Comparison of ENCODE assay signal across 8 mouse cellular contexts in the genomic region with DNA sequence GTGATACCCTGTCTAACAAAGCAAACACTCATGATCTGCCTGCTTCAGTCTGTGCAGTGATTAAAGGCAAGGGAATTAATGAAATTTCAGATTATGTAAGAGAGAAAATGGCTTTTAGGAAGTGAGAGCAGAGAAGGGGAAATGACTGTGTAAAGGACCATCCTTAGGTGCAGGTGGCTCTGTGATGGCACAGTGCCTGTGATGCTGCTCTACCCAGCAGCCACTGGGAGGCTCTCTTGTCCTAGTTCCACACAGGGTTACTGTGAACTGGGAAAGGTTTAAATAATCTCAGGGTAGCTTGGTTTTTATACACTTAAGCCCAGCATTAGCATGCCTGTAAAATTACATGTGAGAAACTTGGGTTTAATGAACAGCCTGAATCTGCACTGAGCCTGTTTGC. TPM values are rescaled to one million over a fixed set of nuclear protein-coding genes. Genes with fewer than 3 reads are reported as not detected.
DNase-seq lines count a peak whose midpoint lies in the region; ATAC-seq and TF ChIP-seq lines count a peak whose summit lies in the region.

No protein-coding gene starts in this region.

- no peak overlapping the region for H3K4me2 ChIP-seq in embryonic facial prominence, embryonic 11.5 days (ENCODE audit: low read depth, low read length)
- H3K4me2 ChIP-seq in kidney, postnatal 0 days (ENCODE audit: low read length) = no peak overlapping the region

- no peak overlapping the region for H3K4me3 ChIP-seq in embryonic facial prominence, embryonic 11.5 days (ENCODE audit: low read depth, low read length)
- no peak overlapping the region for H3K4me3 ChIP-seq in embryonic facial prominence, embryonic 10.5 days
- H3K4me3 ChIP-seq in ES-E14 (ENCODE audit: insufficient read depth in 1 of 2, low read depth in 1 of 2, low read length in 2 of 2, poor library complexity in 1 of 2, severe bottlenecking in 1 of 2) = no peak overlapping the region
- H3K4me3 ChIP-seq in kidney, postnatal 0 days (replicated peaks; ENCODE audit: low read depth, low read length) = no peak overlapping the region

- H3K27ac ChIP-seq in embryonic facial prominence, embryonic 11.5 days (replicated peaks; ENCODE audit: low read depth, low read length) = no peak overlapping the region
- H3K27ac ChIP-seq in embryonic facial prominence, embryonic 10.5 days (replicated peaks) = no peak overlapping the region
- no peak overlapping the region for H3K27ac ChIP-seq in ES-E14 (ENCODE audit: insufficient read depth, low read depth, low read length, poor library complexity, severe bottlenecking)
- H3K27ac ChIP-seq in kidney, postnatal 0 days = no peak overlapping the region

- H3K9me3 ChIP-seq in embryonic facial prominence, embryonic 11.5 days (replicated peaks; ENCODE audit: control insufficient read depth, low read length) = no peaks in the 10 kb centered on the region
- no peaks in the 10 kb centered on the region for H3K9me3 ChIP-seq in embryonic facial prominence, embryonic 10.5 days
- no peaks in the 10 kb centered on the region for H3K9me3 ChIP-seq in ES-E14 (ENCODE audit: control insufficient read depth, insufficient read depth, low read depth, low read length)
- H3K9me3 ChIP-seq in kidney, postnatal 0 days (replicated peaks; ENCODE audit: low read length) = no peaks in the 10 kb centered on the region

- no peaks in the 10 kb centered on the region for H3K27me3 ChIP-seq in embryonic facial prominence, embryonic 11.5 days (ENCODE audit: control insufficient read depth, insufficient read depth, low read length)
- no peaks in the 10 kb centered on the region for H3K27me3 ChIP-seq in embryonic facial prominence, embryonic 10.5 days (replicated peaks; ENCODE audit: low read depth, poor library complexity, severe bottlenecking)
- no peaks in the 10 kb centered on the region for H3K27me3 ChIP-seq in kidney, postnatal 0 days (ENCODE audit: insufficient read depth, low read length)

- TF ChIP-seq CTCF in kidney, postnatal 0 days (IDR thresholded peaks at IDR 0.05; ENCODE audit: low read depth) = peak; percentile 85

- H3K4me1 ChIP-seq in embryonic facial prominence, embryonic 11.5 days (ENCODE audit: control insufficient read depth, insufficient read depth, low read length) = no peaks in the 10 kb centered on the region
- H3K4me1 ChIP-seq in embryonic facial prominence, embryonic 10.5 days = no peaks in the 10 kb centered on the region
- no peaks in the 10 kb centered on the region for H3K4me1 ChIP-seq in ES-E14 (ENCODE audit: control insufficient read depth in 2 of 2, insufficient read depth in 2 of 2, low read length in 2 of 2, poor library complexity in 1 of 2)
- no peaks in the 10 kb centered on the region for H3K4me1 ChIP-seq in kidney, postnatal 0 days (replicated peaks; ENCODE audit: insufficient read depth, low read length)

- no peak overlapping the region for H3K9ac ChIP-seq in embryonic facial prominence, embryonic 11.5 days (replicated peaks; ENCODE audit: low read length)
- H3K9ac ChIP-seq in ES-E14 (ENCODE audit: insufficient read depth, low read depth, low read length, poor library complexity, severe bottlenecking) = no peak overlapping the region
- H3K9ac ChIP-seq in kidney, postnatal 0 days (ENCODE audit: low read depth, low read length) = no peak overlapping the region

- ATAC-seq in embryonic facial prominence, embryonic 11.5 days (replicated peaks; ENCODE audit: insufficient number of reproducible peaks, low FRiP score, low TSS enrichment, low read depth) = no peak
- ATAC-seq in kidney, postnatal 0 days (replicated peaks; ENCODE audit: low FRiP score, low read depth) = peak; percentile 82; the same call in 1 of the 2 replicates

- peak; percentile 26 for DNase-seq in embryonic facial prominence, embryonic 11.5 days (ENCODE audit: low spot score)
- no peak for DNase-seq in embryonic facial prominence, embryonic 10.5 days (ENCODE audit: low spot score)
- DNase-seq in ES-E14 (ENCODE audit: low read depth, low spot score) = no peak
- peak; percentile 44 for DNase-seq in cerebellum, adult 9-11 months
- peak; percentile 28 to 55 for DNase-seq in heart, adult 9 months (ENCODE audit: low spot score in 2 of 2)
- DNase-seq in kidney, postnatal 0 days (ENCODE audit: low spot score) = peak; percentile 70
- DNase-seq in lung, postnatal 10 days = peak; percentile 67
- peak; percentile 72 to 74 for DNase-seq in spleen, postnatal 36 days (ENCODE audit: low spot score in 2 of 2)

- no peaks in the 10 kb centered on the region; the same call in 1 of the 2 replicates for H3K36me3 ChIP-seq in embryonic facial prominence, embryonic 11.5 days (replicated peaks; ENCODE audit: control insufficient read depth, insufficient read depth, low read depth, low read length)
- H3K36me3 ChIP-seq in embryonic facial prominence, embryonic 10.5 days (replicated peaks) = peaks cover 81% of the 10 kb centered on the region
- peaks cover 2% of the 10 kb centered on the region for H3K36me3 ChIP-seq in ES-E14 (ENCODE audit: control insufficient read depth, insufficient read depth, low read length, poor library complexity, severe bottlenecking)
- peaks cover 20% of the 10 kb centered on the region for H3K36me3 ChIP-seq in kidney, postnatal 0 days (ENCODE audit: insufficient read depth, low read length)

- in situ Hi-C loops in ES-E14 (cut with MboI; ENCODE audit: low sequenced_read_pairs in 2 of 2, unreplicated experiment in 2 of 2) = loop anchor here in 1 of 2 experiments (10.0 to 25.0 kb wide), 2 partner anchors 267 to 1055 kb away; no protein-coding TSS in a partner anchor

TF ChIP-seq in ES-E14, 5 proteins besides CTCF, POLR2A, EP300 and RAD21:
- TF ChIP-seq ZC3H11A (IDR thresholded peaks at IDR 0.05; ENCODE audit: borderline replicate concordance, low read depth, low read length) (peak; percentile 78; the same call in 1 of the 2 replicates), HCFC1 (IDR thresholded peaks at IDR 0.05; ENCODE audit: borderline replicate concordance, insufficient read depth, low read length) (no peak)

RNA-seq across cellular contexts. Expression of a gene that starts 20.0 kb away (rescaled TPM):
- polyA plus RNA-seq in embryonic facial prominence, embryonic 11.5 days (2014; fragmentation: Nextera tagmentation; extraction: Ambion mirVana) = 2.9 and 3.1 TPM in 2 replicates
- 1.8 and 2.0 TPM in 2 replicates for polyA plus RNA-seq in embryonic facial prominence, embryonic 10.5 days (2016; fragmentation: Nextera tagmentation; extraction: Ambion mirVana)
- 84.7 and 142 TPM in 2 replicates for total RNA-seq in ES-E14 (2012; rRNA removed)
- polyA plus RNA-seq in kidney, postnatal 0 days (2015; fragmentation: Nextera tagmentation; extraction: Ambion mirVana) = 1.9 and 2.5 TPM in 2 replicates

RNA-seq across cellular contexts. Expression of a gene that starts 27.2 kb away (rescaled TPM):
- 10.9 and 13.7 TPM in 2 replicates for polyA plus RNA-seq in embryonic facial prominence, embryonic 11.5 days (2014; fragmentation: Nextera tagmentation; extraction: Ambion mirVana)
- 5.8 and 6.1 TPM in 2 replicates for polyA plus RNA-seq in embryonic facial prominence, embryonic 10.5 days (2016; fragmentation: Nextera tagmentation; extraction: Ambion mirVana)
- total RNA-seq in ES-E14 (2012; rRNA removed) = 14.6 and 24.9 TPM in 2 replicates
- 4.5 and 5.0 TPM in 2 replicates for polyA plus RNA-seq in kidney, postnatal 0 days (2015; fragmentation: Nextera tagmentation; extraction: Ambion mirVana)

Comparison
In these comparisons a context has a peak if more than half of its experiments do, and no peak if none do; other contexts are left out.
1. DNase-seq: peak in embryonic facial prominence, embryonic 11.5 days (single experiment), cerebellum, adult 9-11 months (single experiment), heart, adult 9 months (2 of 2), kidney, postnatal 0 days (single experiment), lung, postnatal 10 days (single experiment) and spleen, postnatal 36 days (2 of 2); none in embryonic facial prominence, embryonic 10.5 days (single experiment) and ES-E14 (single experiment).